7 mouse cellular contexts compared by ENCODE assay signal in genomic region chr13:37826994-37827262, GRCm38 (mm10). TPM values are rescaled to one million over a fixed set of nuclear protein-coding genes. Genes with fewer than 3 reads are reported as not detected.
DNase-seq lines count a peak whose midpoint lies in the region; ATAC-seq and TF ChIP-seq lines count a peak whose summit lies in the region.

No protein-coding gene starts in this region.

- WGBS in spleen, adult 2 months: under 1% methylated on average over 35 of the region's 36 CpGs
- 0% methylated on average over 31 of the region's 36 CpGs for WGBS in forebrain, embryonic 13.5 days
- under 1% methylated on average over 33 of the region's 36 CpGs for WGBS in liver, embryonic 11.5 days

- no peaks in the 10 kb centered on the region for H3K36me3 ChIP-seq in spleen, adult 2 months (ENCODE audit: control insufficient read depth, insufficient read depth, low read length)
- H3K36me3 ChIP-seq in forebrain, embryonic 13.5 days (ENCODE audit: poor library complexity, severe bottlenecking): no peaks in the 10 kb centered on the region
- H3K36me3 ChIP-seq in liver, embryonic 11.5 days (ENCODE audit: control insufficient read depth, insufficient read depth, low read length): no peaks in the 10 kb centered on the region

- H3K4me2 ChIP-seq in forebrain, embryonic 13.5 days: peak overlapping the region; percentile 94
- peak overlapping the region; percentile 98 for H3K4me2 ChIP-seq in liver, embryonic 11.5 days

- no peak for DNase-seq in spleen, adult 2 months (ENCODE audit: low read depth in 1 of 2, low spot score in 2 of 2)
- DNase-seq in spleen, postnatal 36 days (ENCODE audit: low spot score in 2 of 2): no peak
- DNase-seq in liver, embryonic 11.5 days (ENCODE audit: low spot score): no peak
- peak; percentile 79 for DNase-seq in testis, postnatal 10 days (ENCODE audit: low spot score)
- DNase-seq in adrenal gland, postnatal 14 days: no peak
- no peak for DNase-seq in natural killer cell, adult 2 months (ENCODE audit: low spot score in 2 of 2)

- no peaks in the 10 kb centered on the region for H3K9me3 ChIP-seq in forebrain, embryonic 13.5 days (replicated peaks)
- no peaks in the 10 kb centered on the region for H3K9me3 ChIP-seq in liver, embryonic 11.5 days (ENCODE audit: control insufficient read depth, low read length)

- H3K27ac ChIP-seq in spleen, adult 2 months (ENCODE audit: insufficient read depth, low read length): peak overlapping the region; percentile 89
- H3K27ac ChIP-seq in forebrain, embryonic 13.5 days: no peak overlapping the region
- peak overlapping the region; percentile 88 for H3K27ac ChIP-seq in liver, embryonic 11.5 days (ENCODE audit: low read depth, low read length)

- H3K4me3 ChIP-seq in spleen, adult 2 months (ENCODE audit: extremely low read depth, insufficient read depth, insufficient read length): peak overlapping the region; percentile 89
- H3K4me3 ChIP-seq in forebrain, embryonic 13.5 days: peak overlapping the region; percentile 59
- peak overlapping the region; percentile 73 for H3K4me3 ChIP-seq in liver, embryonic 11.5 days (ENCODE audit: low read depth, low read length)

- H3K27me3 ChIP-seq in spleen, adult 2 months (ENCODE audit: control insufficient read depth, insufficient read depth, low read length): no peaks in the 10 kb centered on the region
- H3K27me3 ChIP-seq in forebrain, embryonic 13.5 days: peaks cover 72% of the 10 kb centered on the region
- H3K27me3 ChIP-seq in liver, embryonic 11.5 days (replicated peaks; ENCODE audit: control insufficient read depth, insufficient read depth, low read length): no peaks in the 10 kb centered on the region

- no peak; the same call in 1 of the 2 replicates for ATAC-seq in forebrain, embryonic 13.5 days
- peak; percentile 3; the same call in 1 of the 2 replicates for ATAC-seq in liver, embryonic 11.5 days (replicated peaks; ENCODE audit: low FRiP score)

- TF ChIP-seq CTCF in spleen, adult 2 months (IDR thresholded peaks at IDR 0.05; ENCODE audit: extremely low read depth, insufficient read depth, insufficient read length, insufficient replicate concordance): no peak

- H3K4me1 ChIP-seq in spleen, adult 2 months (ENCODE audit: control insufficient read depth, insufficient read depth, insufficient read length): peaks cover 15% of the 10 kb centered on the region
- peaks cover 33% of the 10 kb centered on the region for H3K4me1 ChIP-seq in forebrain, embryonic 13.5 days
- H3K4me1 ChIP-seq in liver, embryonic 11.5 days (replicated peaks; ENCODE audit: control insufficient read depth, insufficient read depth, low read length): peaks cover 46% of the 10 kb centered on the region

- H3K9ac ChIP-seq in forebrain, embryonic 13.5 days: peak overlapping the region; percentile 65
- H3K9ac ChIP-seq in liver, embryonic 11.5 days (ENCODE audit: low read depth, low read length): peak overlapping the region; percentile 71

- TF ChIP-seq POLR2A in spleen, adult 2 months (IDR thresholded peaks at IDR 0.05; ENCODE audit: low read depth, low read length): no peak

RNA-seq across cellular contexts. Expression of gene Rreb1, which starts 48.7 kb away (rescaled TPM):
- 15.5 and 20.2 TPM in 2 replicates for polyA plus RNA-seq in spleen, adult 2 months (2012; rRNA removed)
- polyA plus RNA-seq in forebrain, embryonic 13.5 days (2015; fragmentation: Nextera tagmentation; extraction: Ambion mirVana): 1.6 and 1.7 TPM in 2 replicates
- polyA plus RNA-seq in liver, embryonic 11.5 days (2014; fragmentation: Nextera tagmentation; extraction: Ambion mirVana): 20.6 and 23.6 TPM in 2 replicates
- total RNA-seq in adrenal gland, postnatal 14 days (2021): 61.9 and 67.6 TPM in 2 replicates
